Mouse (Mus musculus) inflammation-experienced regulatory T-cells, adult 16 weeks (primary cell): ENCODE data around the gene Cobl. TPM values are rescaled to one million over a fixed set of nuclear protein-coding genes. Genes with fewer than 3 reads are reported as not detected.

ENCODE experiments used
- polyA plus RNA-seq: library from polyadenylated mRNA; unstranded; fragments of 100-300 nt; shearing (Covaris generic); gene quantifications from one replicate; pipeline ENCODE4 v1.2.1, GENCODE M21; 2017

Gene Cobl
- 1.4 TPM for polyA plus RNA-seq

GRCm38 (mm10) chr11:12464181-12465162, at the start of gene Cobl:
Gene Cobl, minus strand, starts transcription at chr11:12464960.

